Mouse (Mus musculus) testis, adult 2 months (tissue): Measurements from ENCODE around the gene Cops7a.

Experiments used
- CTCF ChIP-seq: fragments of 200-500 bp; IDR thresholded peaks from 2 replicates; pipeline ENCODE4 v1.5.1; 2012; ENCODE audit warnings: low read depth, mild to moderate bottlenecking, inconsistent platforms, low read length, moderate library complexity; ENCODE audit not compliant: control insufficient read depth, insufficient read depth, insufficient replicate concordance
- POLR2A ChIP-seq: fragments of 200-500 bp; IDR thresholded peaks from 2 replicates; pipeline ENCODE4 v1.6.1; 2012; ENCODE audit warnings: low read depth, mild to moderate bottlenecking, inconsistent platforms, low read length, moderate library complexity; ENCODE audit not compliant: control insufficient read depth

DNA sequence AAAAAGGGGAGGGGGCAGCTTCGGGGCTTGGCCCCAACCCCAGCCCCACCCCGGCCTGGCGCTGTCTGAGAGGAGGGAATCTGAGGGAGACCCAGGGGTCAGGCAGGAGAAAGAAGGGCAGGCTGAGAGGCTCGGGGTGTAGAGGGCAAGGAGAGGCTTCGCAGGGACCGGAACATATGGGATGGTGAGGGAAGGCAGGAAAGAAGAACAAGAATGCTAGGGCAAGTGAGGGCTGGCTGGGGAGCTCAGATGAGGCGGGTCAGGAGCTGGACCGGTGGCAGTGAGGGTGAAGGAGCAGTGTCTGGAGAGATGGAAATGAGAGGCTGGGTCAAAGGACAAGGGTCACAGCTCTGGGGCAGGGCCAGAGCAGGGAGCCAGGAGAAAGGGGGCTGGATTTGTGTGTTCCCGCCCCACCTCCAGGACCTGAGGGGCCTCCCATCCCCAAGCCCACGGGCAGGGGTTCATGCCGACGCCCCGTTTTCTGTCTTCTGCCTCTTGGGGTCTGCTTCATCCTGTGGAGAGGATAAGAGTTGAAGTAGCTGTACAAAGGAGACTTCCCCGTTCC lies 51.5 kb downstream of the Cops7a start:
- TF ChIP-seq POLR2A (no peak), CTCF (no peak)
